Mouse (Mus musculus) bone marrow macrophage, adult 2 months (primary cell): ENCODE measurements around the gene Gpr26.

Experiments
- CTCF ChIP-seq: IDR thresholded peaks from 2 replicates; pipeline ENCODE4 v1.5.1; 2012; ENCODE audit warnings: low read depth, mild to moderate bottlenecking, low read length, moderate library complexity
- POLR2A ChIP-seq: IDR thresholded peaks from 2 replicates; pipeline ENCODE4 v1.6.1; 2012; ENCODE audit warnings: mild to moderate bottlenecking, low read depth, low read length, borderline replicate concordance

- no peak for TF ChIP-seq CTCF
- TF ChIP-seq POLR2A, result no peak
These were observed 46.9 kb downstream of the Gpr26 start for GRCm38 (mm10) chr7:132012969-132013679.
